Mouse (Mus musculus): ENCODE measurements around the gene Gpr84.
"Not testable (repeated sequence)": the region's sequence is repeated elsewhere in the genome, so short reads cannot be mapped to it uniquely, and the experiment has no call there.

Gpr84 gene

GRCm38 (mm10) chr15:103289600-103289999, 20.8 kb downstream of the Gpr84 start:
- DNase-seq (ENCODE audit: low read depth, low spot score): no peak

GRCm38 (mm10) chr15:103285778-103286417, 24.5 kb downstream of the Gpr84 start:
- no peak for DNase-seq (ENCODE audit: low read depth, low spot score)

GRCm38 (mm10) chr15:103284647-103285046, 25.8 kb downstream of the Gpr84 start:
- no peak for DNase-seq (ENCODE audit: low read depth, low spot score)

DNA sequence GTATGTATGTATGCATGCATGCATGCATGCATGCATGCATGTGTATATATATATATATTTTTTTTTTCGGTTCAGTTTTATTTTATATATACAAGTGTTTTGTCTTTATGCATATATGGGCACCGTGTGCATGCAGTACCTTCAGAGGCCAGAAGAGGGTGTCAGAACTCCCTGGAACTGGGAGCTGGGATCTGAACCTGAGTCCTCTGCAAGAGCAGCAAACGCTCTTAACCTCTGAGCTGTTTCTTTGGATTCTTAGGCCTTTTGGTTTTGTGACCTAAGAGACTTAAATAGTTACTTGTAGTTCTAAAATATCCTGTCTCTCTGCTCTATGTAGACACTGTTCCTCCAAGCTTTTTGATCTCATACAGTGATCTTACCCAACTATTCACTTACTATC, 26.3 kb downstream of the Gpr84 start:
- DNase-seq (ENCODE audit: low read depth, low spot score): peak; percentile 61

DNA sequence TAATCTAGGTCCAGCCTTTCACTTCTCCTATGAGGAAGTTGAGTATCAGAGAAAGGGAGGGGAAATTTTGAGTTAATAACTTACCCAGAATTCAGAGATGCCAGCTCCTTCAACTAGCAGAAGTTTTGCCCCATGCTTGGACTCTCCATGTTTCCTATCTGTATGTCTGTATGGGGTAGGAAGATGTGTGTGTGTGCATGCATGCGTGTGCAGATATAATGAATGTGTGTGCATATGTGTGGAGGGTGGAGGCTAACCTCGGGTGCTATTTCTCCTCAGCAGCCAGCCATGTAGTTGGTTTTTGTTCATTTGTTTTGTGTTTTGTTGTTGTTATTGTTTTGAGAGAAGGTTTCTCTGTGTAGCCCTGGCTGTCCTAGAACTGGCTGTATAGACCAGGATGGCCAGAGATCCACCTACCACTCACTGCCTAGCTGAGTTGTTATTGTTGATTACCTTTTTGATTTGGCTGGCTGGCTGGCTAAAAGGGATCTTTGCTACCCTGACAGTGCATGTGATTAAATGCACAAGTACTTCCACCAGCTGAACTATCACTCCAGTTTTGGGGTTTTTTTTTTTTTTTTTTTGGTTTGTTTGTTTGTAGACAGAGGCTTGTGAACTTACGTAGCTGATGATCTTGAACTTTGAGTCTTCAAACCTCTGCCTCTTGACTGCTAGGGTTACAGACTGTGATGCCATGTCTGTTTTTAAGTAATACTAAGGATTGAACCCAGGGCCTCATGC, 28.8 kb downstream of the Gpr84 start:
- no peak for DNase-seq (ENCODE audit: low read depth, low spot score)

DNA sequence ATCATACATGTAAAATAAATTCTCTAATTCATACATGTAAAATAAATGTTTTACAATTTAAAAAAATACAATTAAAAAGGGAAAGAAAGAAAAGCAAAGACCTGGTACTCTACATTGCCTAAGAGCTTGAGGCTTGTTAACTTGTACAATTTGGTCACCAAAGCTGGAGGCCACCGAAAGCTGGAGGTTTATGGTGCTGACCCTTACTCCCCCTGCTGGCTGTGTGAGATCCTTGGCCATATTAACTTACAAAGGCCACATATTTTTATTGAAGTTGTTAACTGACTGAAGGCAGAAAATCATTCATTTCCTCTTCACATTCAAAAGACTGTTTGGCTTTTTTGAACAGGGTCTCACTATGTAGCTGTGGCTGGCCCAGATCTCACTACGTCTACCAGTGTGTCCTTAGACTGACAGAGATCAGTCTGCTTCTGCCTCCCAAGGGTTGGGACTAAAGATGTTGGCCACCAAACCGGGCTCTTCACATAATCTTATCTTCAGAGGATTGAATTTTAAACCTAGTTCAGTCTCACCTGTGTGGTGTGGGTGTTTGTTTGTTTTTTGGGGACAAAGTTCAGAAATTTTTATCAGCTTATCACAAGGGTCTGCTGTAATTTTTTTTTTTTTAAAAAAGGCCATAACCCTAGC, 29.5 kb downstream of the Gpr84 start:
- peak; percentile 68 for DNase-seq (ENCODE audit: low read depth, low spot score)

GRCm38 (mm10) chr15:103279750-103280149, 30.7 kb downstream of the Gpr84 start:
- peak; percentile 74 for DNase-seq (ENCODE audit: low read depth, low spot score)

- DNase-seq (ENCODE audit: low read depth, low spot score): no peak
Observed at GRCm38 (mm10) chr15:103277949-103278348, 32.5 kb downstream of the Gpr84 start.

DNA sequence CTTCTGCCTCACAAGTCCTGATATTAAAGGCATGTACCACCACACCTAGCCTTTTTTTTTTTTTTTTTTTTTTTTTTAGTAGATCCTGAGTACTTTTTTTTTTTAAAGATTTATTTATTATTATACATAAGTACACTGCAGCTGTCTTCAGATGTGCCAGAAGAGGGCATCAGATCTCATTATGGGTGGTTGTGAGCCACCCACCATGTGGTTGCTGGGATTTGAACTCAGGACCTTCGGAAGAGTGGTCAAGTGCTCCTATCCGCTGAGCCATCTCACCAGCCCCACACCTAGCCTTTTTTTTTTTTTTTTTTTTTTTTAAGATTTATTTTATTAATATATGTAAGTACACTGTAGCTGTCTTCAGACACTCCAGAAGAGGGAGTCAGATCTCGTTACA, 34.5 kb downstream of the Gpr84 start:
- DNase-seq (ENCODE audit: low read depth, low spot score): not testable (repeated sequence)

DNA sequence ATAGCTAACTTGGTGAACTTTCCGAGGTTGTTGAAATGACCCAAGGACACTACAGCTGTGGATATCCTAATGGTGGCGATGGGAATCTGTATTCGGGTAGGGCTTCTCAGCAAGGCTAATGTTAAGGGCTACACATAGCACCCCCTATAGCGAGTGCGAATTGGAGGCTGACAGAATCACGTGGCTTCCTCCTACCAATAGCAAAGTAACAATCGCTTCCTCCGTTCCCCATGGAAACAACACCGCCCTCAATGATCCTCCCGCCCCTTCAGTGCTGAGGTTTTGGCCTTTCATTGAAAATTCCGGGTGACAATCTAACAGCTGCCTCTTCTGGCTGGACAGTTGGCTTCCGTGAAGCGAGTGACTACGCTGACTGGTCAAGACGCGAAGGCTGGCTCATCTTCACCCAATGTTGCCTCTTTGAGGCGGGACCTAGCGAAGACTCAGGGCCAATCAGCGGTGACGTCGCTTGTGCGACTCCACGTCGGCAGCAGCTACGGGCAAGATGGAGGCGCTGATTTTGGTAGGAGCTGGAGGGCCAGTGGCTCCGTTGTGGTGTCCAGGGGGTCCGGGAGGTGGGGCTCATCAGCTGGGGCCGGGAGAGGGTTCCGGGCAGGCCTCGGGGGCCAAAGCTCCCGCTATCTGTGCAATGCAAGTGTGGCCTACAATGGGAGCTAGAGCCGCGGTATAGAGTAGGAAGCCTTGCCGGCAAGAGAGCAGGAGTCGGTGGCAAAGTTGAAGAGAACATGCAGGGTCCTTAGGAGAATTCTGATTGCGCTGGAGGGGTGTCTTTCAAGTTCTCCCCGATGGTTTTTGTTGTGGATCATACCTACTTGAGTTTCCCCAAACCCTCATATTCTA, 37.8 kb downstream of the Gpr84 start, which contains the start of gene Copz1:
Copz1 (plus strand) TSS at position 296 of the 861 bp plus-strand sequence.
- peak; percentile 98 for DNase-seq (ENCODE audit: low read depth, low spot score)

- no peak for DNase-seq (ENCODE audit: low read depth, low spot score)
Observed at GRCm38 (mm10) chr15:103268903-103269302, 41.5 kb downstream of the Gpr84 start.

DNA sequence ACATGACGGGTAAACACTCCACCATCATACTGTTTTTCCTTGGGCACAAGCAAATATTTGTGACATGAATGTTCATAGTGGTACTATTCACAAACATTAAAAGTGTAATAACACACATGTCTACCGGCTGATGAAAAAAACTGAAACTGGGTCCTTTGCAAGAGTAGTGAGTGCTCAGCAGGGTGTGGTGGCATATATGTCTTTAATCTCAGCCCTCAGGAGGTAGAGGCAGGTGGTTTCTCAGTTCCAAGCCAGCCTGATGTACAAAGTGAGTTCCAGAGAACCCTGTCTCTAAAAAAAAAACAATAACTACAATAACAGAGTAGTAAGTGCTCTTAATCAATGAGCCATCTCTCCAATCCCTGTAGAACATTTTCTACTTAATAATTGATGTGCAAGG, 45.6 kb downstream of the Gpr84 start:
- DNase-seq (ENCODE audit: low read depth, low spot score): no peak

DNA sequence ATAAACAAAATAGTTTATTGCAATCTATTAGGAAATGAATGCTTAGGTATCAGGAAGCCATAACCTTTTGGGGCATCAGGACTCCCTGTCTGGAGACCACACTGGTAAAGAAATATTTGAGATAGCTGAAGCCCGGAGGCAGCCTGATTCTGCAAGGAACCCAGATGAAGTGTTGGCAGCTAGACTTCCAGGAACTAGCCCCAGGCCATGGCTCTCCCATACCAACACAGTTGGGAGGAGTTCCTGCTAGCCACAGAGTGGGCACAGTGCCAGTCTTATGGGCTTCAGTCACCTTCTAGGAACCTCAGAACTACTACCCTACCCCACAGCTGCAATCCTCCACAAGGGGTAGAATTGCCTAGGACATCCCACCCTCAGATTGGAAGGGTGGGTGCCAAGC, 50.4 kb downstream of the Gpr84 start:
- no peak for DNase-seq (ENCODE audit: low read depth, low spot score)

DNA sequence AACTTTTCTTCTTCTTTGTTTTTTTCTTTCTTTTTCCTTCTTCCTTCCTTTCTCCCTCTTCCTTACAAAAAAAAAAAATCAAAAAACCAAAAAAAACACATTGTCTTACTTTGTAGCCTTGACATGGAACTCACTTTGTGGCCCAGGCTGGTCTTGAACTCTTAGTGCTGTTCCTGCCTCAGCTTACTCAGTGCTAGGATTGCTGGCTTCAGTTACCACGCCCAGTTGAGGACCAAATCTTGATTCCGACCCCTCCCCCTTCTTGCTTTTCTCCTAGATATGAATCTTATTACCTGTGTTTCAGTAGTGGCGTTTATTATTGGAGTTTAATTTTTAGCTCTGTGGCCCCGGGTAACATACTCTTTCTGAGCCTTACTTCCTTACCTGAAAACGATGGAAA, 51.2 kb downstream of the Gpr84 start:
- no peak for DNase-seq (ENCODE audit: low read depth, low spot score)

Data from CD4-positive, CD25-positive, alpha-beta regulatory T cell, adult 2 months (primary cell).